Mouse (Mus musculus): ENCODE data around the gene Gm11213. TPM values are rescaled to one million over a fixed set of nuclear protein-coding genes. Genes with fewer than 3 reads are reported as not detected.
A peak's percentile ranks its signal among the peaks of the same experiment; 100 is the strongest.

The Gm11213 gene
- total and polyA plus RNA-seq, 3 experiments = not detected

GRCm38 (mm10) chr4:63562742-63563141, 42.3 kb downstream of the Gm11213 start:
- H3K27ac ChIP-seq (ENCODE audit: insufficient read depth, low read depth) = peak overlapping the region; percentile 65
- in situ Hi-C loops (cut with MboI; ENCODE audit: low pct_ligation_motif_present, low pct_unique_long_range_greater_than_20kb, low sequenced_read_pairs) = loop anchor here (5.0 to 25.0 kb wide), 3 partner anchors 60 to 350 kb away; partner anchors contain the start of gene Col27a1
- H3K9ac ChIP-seq (ENCODE audit: insufficient read depth, low read depth) = no peak overlapping the region
- no peaks in the 10 kb centered on the region for H3K27me3 ChIP-seq (replicated peaks)
- no peaks in the 10 kb centered on the region for H3K9me3 ChIP-seq (replicated peaks; ENCODE audit: low read length)
- no peak overlapping the region for H3K4me2 ChIP-seq (ENCODE audit: insufficient read depth, low read depth, poor library complexity, severe bottlenecking)
- dilution Hi-C loops (cut with MboI; ENCODE audit: extremely low pct_ligation_motif_present, extremely low pct_unique_long_range_greater_than_20kb, low sequenced_read_pairs) = no loop called here
- no peak for TF ChIP-seq UBTF (IDR thresholded peaks at IDR 0.05; ENCODE audit: low read depth, low read length)
- TF ChIP-seq RCOR1 (conservative IDR thresholded peaks at IDR 0.05; ENCODE audit: low read depth, low read length) = no peak
- peak; percentile 44 for TF ChIP-seq RAD21 (IDR thresholded peaks at IDR 0.05; ENCODE audit: low read depth, low read length)
- no peak for TF ChIP-seq ZMIZ1 (IDR thresholded peaks at IDR 0.05; ENCODE audit: low read depth, low read length)
- no peak for TF ChIP-seq HCFC1 (IDR thresholded peaks at IDR 0.05; ENCODE audit: low read depth, low read length)
- TF ChIP-seq SMC3 (IDR thresholded peaks at IDR 0.05; ENCODE audit: low read depth, low read length) = peak; percentile 64
- TF ChIP-seq MEF2A (IDR thresholded peaks at IDR 0.05; ENCODE audit: borderline replicate concordance, low read depth, low read length) = no peak
- no peak for TF ChIP-seq NRF1 (IDR thresholded peaks at IDR 0.05; ENCODE audit: low read depth, low read length)
- TF ChIP-seq CTCF (conservative IDR thresholded peaks at IDR 0.05 in 1 of 2, IDR thresholded peaks at IDR 0.05 in 1 of 2; ENCODE audit: low read depth in 2 of 2, low read length in 2 of 2) = peak in 1 of 2 experiments; percentile 60; a peak in 2 of 4 replicates
- TF ChIP-seq CHD1 (IDR thresholded peaks at IDR 0.05; ENCODE audit: low read depth, low read length) = no peak
- TF ChIP-seq CHD2 (IDR thresholded peaks at IDR 0.05; ENCODE audit: low read length) = no peak
- TF ChIP-seq JUND (conservative IDR thresholded peaks at IDR 0.05; ENCODE audit: low read depth, low read length) = no peak
- no peak for TF ChIP-seq EP300 (IDR thresholded peaks at IDR 0.05; ENCODE audit: low read length)
- no peak for TF ChIP-seq MAFK (IDR thresholded peaks at IDR 0.05; ENCODE audit: insufficient replicate concordance, low read length)
- H3K4me1 ChIP-seq (ENCODE audit: control insufficient read depth in 1 of 2, insufficient read depth in 2 of 2) = peaks cover 29 to 47% of the 10 kb centered on the region in 2 experiments
- no peak overlapping the region for H3K4me3 ChIP-seq (replicated peaks in 1 of 3; ENCODE audit: low read depth in 2 of 3, low read length in 2 of 3, poor library complexity in 1 of 3)
- H3K36me3 ChIP-seq (replicated peaks in 1 of 2; ENCODE audit: control insufficient read depth in 1 of 2, insufficient read depth in 1 of 2, low read length in 1 of 2) = peaks cover 28 to 49% of the 10 kb centered on the region in 2 experiments
- H3K79me2 ChIP-seq (replicated peaks; ENCODE audit: control insufficient read depth, extremely low read depth, insufficient read depth, poor library complexity, severe bottlenecking) = no peaks in the 10 kb centered on the region
- peak; percentile 48 for DNase-seq (ENCODE audit: extremely low read depth)

GRCm38 (mm10) chr4:63561861-63562675, 43.0 kb downstream of the Gm11213 start:
- Histone ChIP-seq H3K4me1 (ENCODE audit: control insufficient read depth in 1 of 2, insufficient read depth in 2 of 2) (peaks cover 34 to 54% of the 10 kb centered on the region in 2 experiments), H3K27me3 (replicated peaks) (no peaks in the 10 kb centered on the region), H3K4me2 (ENCODE audit: insufficient read depth, low read depth, poor library complexity, severe bottlenecking) (peak overlapping the region; percentile 82), H3K9ac (ENCODE audit: insufficient read depth, low read depth) (peak overlapping the region; percentile 37), H3K27ac (ENCODE audit: insufficient read depth, low read depth) (peak overlapping the region; percentile 65), H3K79me2 (replicated peaks; ENCODE audit: control insufficient read depth, extremely low read depth, insufficient read depth, poor library complexity, severe bottlenecking) (no peaks in the 10 kb centered on the region), H3K4me3 (replicated peaks in 1 of 3; ENCODE audit: low read depth in 2 of 3, low read length in 2 of 3, poor library complexity in 1 of 3) (peak overlapping the region in 2 of 3 experiments; percentile 7 to 8), H3K36me3 (replicated peaks in 1 of 2; ENCODE audit: control insufficient read depth in 1 of 2, insufficient read depth in 1 of 2, low read length in 1 of 2) (peaks cover 27 to 46% of the 10 kb centered on the region in 2 experiments), H3K9me3 (replicated peaks; ENCODE audit: low read length) (no peaks in the 10 kb centered on the region)
- in situ Hi-C loops (cut with MboI; ENCODE audit: low pct_ligation_motif_present, low pct_unique_long_range_greater_than_20kb, low sequenced_read_pairs) (loop anchor here (5.0 to 25.0 kb wide), 3 partner anchors 60 to 350 kb away; partner anchors contain the start of gene Col27a1), dilution Hi-C loops (cut with MboI; ENCODE audit: extremely low pct_ligation_motif_present, extremely low pct_unique_long_range_greater_than_20kb, low sequenced_read_pairs) (no loop called here)
- DNase-seq (ENCODE audit: extremely low read depth) = peak; percentile 47
- TF ChIP-seq ZMIZ1 (IDR thresholded peaks at IDR 0.05; ENCODE audit: low read depth, low read length) = no peak
- TF ChIP-seq MAZ (IDR thresholded peaks at IDR 0.05; ENCODE audit: low read depth, low read length) = no peak
- TF ChIP-seq MXI1 (IDR thresholded peaks at IDR 0.05; ENCODE audit: low read depth, low read length) = 0 out of 2 replicates have a peak, but pooled peaks have one; percentile 22
- TF ChIP-seq IRF4 (IDR thresholded peaks at IDR 0.05; ENCODE audit: low read depth, low read length) = peak; percentile 71
- TF ChIP-seq USF2 (conservative IDR thresholded peaks at IDR 0.05; ENCODE audit: low read depth, low read length) = no peak
- TF ChIP-seq PAX5 (IDR thresholded peaks at IDR 0.05; ENCODE audit: low read length) = no peak
- TF ChIP-seq ZNF384 (IDR thresholded peaks at IDR 0.05; ENCODE audit: low read depth, low read length) = no peak
- no peak for TF ChIP-seq ETS1 (conservative IDR thresholded peaks at IDR 0.05; ENCODE audit: low read depth, low read length)
- TF ChIP-seq POLR2A (IDR thresholded peaks at IDR 0.05; ENCODE audit: low read depth, low read length) = peak; percentile 38; the same call in 1 of the 2 replicates
- no peak for TF ChIP-seq CHD2 (IDR thresholded peaks at IDR 0.05; ENCODE audit: low read length)
- TF ChIP-seq MAX (IDR thresholded peaks at IDR 0.05; ENCODE audit: low read length) = no peak
- TF ChIP-seq SIN3A (IDR thresholded peaks at IDR 0.05; ENCODE audit: low read length) = peak; percentile 61
- no peak for TF ChIP-seq JUN (IDR thresholded peaks at IDR 0.05; ENCODE audit: insufficient read depth, low read depth, low read length)
- no peak for TF ChIP-seq UBTF (IDR thresholded peaks at IDR 0.05; ENCODE audit: low read depth, low read length)
- TF ChIP-seq RAD21 (IDR thresholded peaks at IDR 0.05; ENCODE audit: low read depth, low read length) = no peak
- no peak for TF ChIP-seq POLR2AphosphoS2 (IDR thresholded peaks at IDR 0.05; ENCODE audit: low read depth, low read length)
- peak; percentile 75 for TF ChIP-seq ELF1 (IDR thresholded peaks at IDR 0.05; ENCODE audit: low read depth, low read length)
- TF ChIP-seq SMC3 (IDR thresholded peaks at IDR 0.05; ENCODE audit: low read depth, low read length) = no peak
- TF ChIP-seq NELFE (IDR thresholded peaks at IDR 0.05; ENCODE audit: low read depth, low read length) = no peak
- TF ChIP-seq TBP (conservative IDR thresholded peaks at IDR 0.05; ENCODE audit: low read depth, low read length) = no peak
- TF ChIP-seq EP300 (IDR thresholded peaks at IDR 0.05; ENCODE audit: low read length) = peak; percentile 57; the same call in 1 of the 2 replicates
- TF ChIP-seq MAFK (IDR thresholded peaks at IDR 0.05; ENCODE audit: insufficient replicate concordance, low read length) = no peak
- no peak for TF ChIP-seq ZKSCAN1 (IDR thresholded peaks at IDR 0.05; ENCODE audit: borderline replicate concordance, low read depth, low read length)
